Comparison of ENCODE assay signal across 9 mouse cellular contexts in the genomic region with DNA sequence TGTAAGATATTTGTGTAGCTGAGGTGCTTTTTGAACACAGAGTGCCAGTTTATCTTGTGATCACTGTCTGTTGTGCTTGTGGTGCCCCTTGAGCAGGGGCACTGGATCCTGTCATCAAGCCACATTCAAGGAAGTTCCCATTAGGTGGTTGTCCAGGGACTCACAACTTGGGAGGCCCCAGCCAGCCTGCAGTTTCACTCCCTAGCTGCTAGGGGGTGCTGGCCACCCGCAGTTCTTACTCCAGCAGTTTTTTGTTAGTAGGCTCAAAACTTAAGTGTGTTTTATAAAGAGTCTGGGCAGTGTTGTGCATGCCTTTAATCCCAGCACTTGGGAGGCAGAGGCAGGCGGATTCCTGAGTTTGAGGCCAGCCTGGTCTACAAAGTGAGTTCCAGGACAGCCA. TPM values are rescaled to one million over a fixed set of nuclear protein-coding genes. Genes with fewer than 3 reads are reported as not detected.
DNase-seq lines count a peak whose midpoint lies in the region; TF ChIP-seq lines count a peak whose summit lies in the region.
"Had no signal": no experiment of that assay in that cellular context is flagged by ENCODE, and none has a peak within 500 bp of the region (broad histone marks: within the 10 kb centered on the region; RNA-seq: fewer than 3 reads in every experiment).

No protein-coding gene starts in this region.

- H3ac ChIP-seq in C2C12 (ENCODE audit: control insufficient read depth, insufficient read length, low read depth): no peak overlapping the region

- WGBS in heart, adult 2 months: 69% methylated on average over 2 of the region's 2 CpGs

- TF ChIP-seq EP300 in heart, adult 2 months (IDR thresholded peaks at IDR 0.05; ENCODE audit: insufficient read depth, low read depth, low read length): no peak

- DNase-seq in heart, adult 2 months: no peak
- no peak for DNase-seq in heart, postnatal 25 days (ENCODE audit: low spot score)
- DNase-seq in brain, adult 2 months (ENCODE audit: low read depth, low spot score): peak; percentile 27
- DNase-seq in lung, postnatal 14 days: peak; percentile 12
- no peak for DNase-seq in urinary bladder, postnatal 10 days (ENCODE audit: low spot score)
- no peak for DNase-seq in urinary bladder, postnatal 14 days (ENCODE audit: low spot score)
- DNase-seq in MN1 (ENCODE audit: low spot score): no peak

- no peak for TF ChIP-seq POLR2A in heart, adult 2 months (IDR thresholded peaks at IDR 0.05; ENCODE audit: insufficient read depth, low read depth, low read length)

- peaks cover 8% of the 10 kb centered on the region for H3K79me3 ChIP-seq in C2C12 (ENCODE audit: low read depth)

- no peaks in the 10 kb centered on the region for H3K27me3 ChIP-seq in heart, adult 2 months (ENCODE audit: control insufficient read depth, insufficient read depth, low read length)
- no peaks in the 10 kb centered on the region for H3K27me3 ChIP-seq in C2C12 (ENCODE audit: control insufficient read depth, insufficient read depth, insufficient read length)
- H3K27me3 ChIP-seq: hindbrain, embryonic 15.5 days had no signal

- H3K79me2 ChIP-seq in heart, adult 2 months (replicated peaks; ENCODE audit: control insufficient read depth, insufficient read depth, low read length): peaks cover 7% of the 10 kb centered on the region; the same call in 1 of the 2 replicates
- H3K79me2 ChIP-seq in C2C12 (ENCODE audit: control insufficient read depth, insufficient read depth): peaks cover 28% of the 10 kb centered on the region

- no peak overlapping the region for H3K9ac ChIP-seq in heart, adult 2 months (ENCODE audit: low read depth, low read length)
- H3K9ac ChIP-seq: hindbrain, embryonic 15.5 days had no signal

- no peak overlapping the region for H3K27ac ChIP-seq in heart, adult 2 months
- H3K27ac ChIP-seq: hindbrain, embryonic 15.5 days had no signal

- intact Hi-C loops in heart, adult 2 months (cut with DNase I): no loop called here
- intact Hi-C loops in heart, postnatal 25 days (cut with DNase I): no loop called here

- H3K4me3 ChIP-seq in heart, adult 2 months: no peak overlapping the region
- no peak overlapping the region for H3K4me3 ChIP-seq in C2C12 (ENCODE audit: insufficient read depth, poor library complexity, severe bottlenecking)
- H3K4me3 ChIP-seq: hindbrain, embryonic 15.5 days had no signal

- no peaks in the 10 kb centered on the region for H3K36me3 ChIP-seq in heart, adult 2 months (ENCODE audit: control insufficient read depth, insufficient read depth, low read length)
- peaks cover 27% of the 10 kb centered on the region for H3K36me3 ChIP-seq in C2C12 (ENCODE audit: control insufficient read depth, insufficient read depth)

- TF ChIP-seq CTCF in heart, adult 2 months (IDR thresholded peaks at IDR 0.05): peak; percentile 60
- peak; percentile 7 for TF ChIP-seq CTCF in C2C12 (IDR thresholded peaks at IDR 0.05; ENCODE audit: control insufficient read depth, insufficient read depth, insufficient read length)

- peaks cover 3% of the 10 kb centered on the region for H3K4me1 ChIP-seq in heart, adult 2 months (ENCODE audit: control insufficient read depth, insufficient read depth, low read length)
- H3K4me1 ChIP-seq: hindbrain, embryonic 15.5 days had no signal

TF ChIP-seq in C2C12, 6 proteins besides CTCF, POLR2A, EP300 and RAD21:
- TF ChIP-seq MYOD1 (IDR thresholded peaks at IDR 0.05; ENCODE audit: control insufficient read depth, insufficient read length, low read depth): no peak
- TF ChIP-seq CEBPB (IDR thresholded peaks at IDR 0.05; ENCODE audit: low read depth): no peak
- no peak for TF ChIP-seq MAX (IDR thresholded peaks at IDR 0.05)

RNA-seq across cellular contexts. Expression of gene Tsc1, which starts 13.3 kb away (rescaled TPM):
- 10 to 100 TPM; 24.9 to 29.3 TPM for total RNA-seq in heart, adult 2 months (2021)
- 11.5 and 22.7 TPM in 2 replicates for polyA plus RNA-seq in heart, adult 2 months (2012; rRNA removed)
- 10 to 100 TPM; 23.5 to 24.7 TPM for total RNA-seq in heart, postnatal 25 days (2021)
- 6.9 TPM for polyA plus RNA-seq in C2C12 (2012; fragmentation: generic; extraction: Trizol)

RNA-seq across cellular contexts. Expression of gene Gfi1b, which starts 32.5 kb away (rescaled TPM):
- total RNA-seq in heart, adult 2 months (2021): not detected
- 0.12 TPM in 2 replicates for polyA plus RNA-seq in heart, adult 2 months (2012; rRNA removed)
- total RNA-seq in heart, postnatal 25 days (2021): not detected
- polyA plus RNA-seq in C2C12 (2012; fragmentation: generic; extraction: Trizol): not detected

RNA-seq across cellular contexts. Expression of gene Spaca9, which starts 45.2 kb away (rescaled TPM):
- total RNA-seq in heart, adult 2 months (2021): not detected
- polyA plus RNA-seq in heart, adult 2 months (2012; rRNA removed): 0.50 and 1.7 TPM in 2 replicates
- under 1 TPM in 1 of 2 experiments, not detected in 1; 0.52 TPM for total RNA-seq in heart, postnatal 25 days (2021)
- polyA plus RNA-seq in C2C12 (2012; fragmentation: generic; extraction: Trizol): 0.96 TPM

RNA-seq across cellular contexts. Expression of gene Ak8, which starts 45.7 kb away (rescaled TPM):
- not detected for total RNA-seq in heart, adult 2 months (2021)
- polyA plus RNA-seq in heart, adult 2 months (2012; rRNA removed): 0.18 and 0.59 TPM in 2 replicates
- not detected for total RNA-seq in heart, postnatal 25 days (2021)
- polyA plus RNA-seq in C2C12 (2012; fragmentation: generic; extraction: Trizol): 0.04 TPM

Comparison
In these comparisons a context has a peak if more than half of its experiments do, and no peak if none do; other contexts are left out.
1. DNase-seq: peak in brain, adult 2 months (single experiment) and lung, postnatal 14 days (single experiment); none in heart, adult 2 months (0 of 2), heart, postnatal 25 days (single experiment), urinary bladder, postnatal 10 days (single experiment), urinary bladder, postnatal 14 days (single experiment) and MN1 (single experiment).